Mouse (Mus musculus): ENCODE results near the gene Pappa. TPM values are rescaled to one million over a fixed set of nuclear protein-coding genes. Genes with fewer than 3 reads are reported as not detected.

Gene Pappa
- polyA plus RNA-seq, 1 experiment from 2014 or later: 2.8 TPM

DNA sequence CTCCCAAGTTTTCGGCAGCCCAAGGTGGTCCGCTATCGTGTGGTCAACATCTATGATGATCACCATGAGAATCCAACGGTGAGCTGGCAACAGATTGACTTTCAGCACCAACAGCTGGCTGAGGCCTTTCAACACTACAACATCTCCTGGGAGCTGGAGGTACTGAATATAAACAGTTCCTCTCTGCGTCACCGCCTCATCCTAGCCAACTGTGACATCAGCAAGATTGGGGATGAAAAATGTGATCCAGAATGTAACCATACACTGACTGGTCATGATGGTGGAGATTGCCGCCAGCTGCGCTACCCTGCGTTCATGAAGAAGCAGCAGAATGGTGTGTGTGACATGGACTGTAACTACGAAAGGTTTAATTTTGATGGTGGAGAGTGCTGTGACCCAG lies 32.3 kb downstream of the Pappa start:
- no peaks in the 10 kb centered on the region for H3K27me3 ChIP-seq (ENCODE audit: control insufficient read depth, insufficient read depth, low read length)
- no peak for ATAC-seq (ENCODE audit: low FRiP score)
- H3K4me3 ChIP-seq (ENCODE audit: low read depth, low read length): no peak overlapping the region
- no peaks in the 10 kb centered on the region for H3K4me1 ChIP-seq (ENCODE audit: control insufficient read depth, insufficient read depth, low read length)
- WGBS: 94% methylated on average over 10 of the region's 10 CpGs
- H3K9me3 ChIP-seq (ENCODE audit: control insufficient read depth, low read length): no peaks in the 10 kb centered on the region
- H3K9ac ChIP-seq (ENCODE audit: low read length): no peak overlapping the region
- no peak overlapping the region for H3K27ac ChIP-seq (ENCODE audit: low read depth, low read length)
- no peak overlapping the region for H3K4me2 ChIP-seq
- DNase-seq (ENCODE audit: low spot score, missing footprints): no peak
- no peaks in the 10 kb centered on the region for H3K36me3 ChIP-seq (ENCODE audit: control insufficient read depth, insufficient read depth, low read length)

DNA sequence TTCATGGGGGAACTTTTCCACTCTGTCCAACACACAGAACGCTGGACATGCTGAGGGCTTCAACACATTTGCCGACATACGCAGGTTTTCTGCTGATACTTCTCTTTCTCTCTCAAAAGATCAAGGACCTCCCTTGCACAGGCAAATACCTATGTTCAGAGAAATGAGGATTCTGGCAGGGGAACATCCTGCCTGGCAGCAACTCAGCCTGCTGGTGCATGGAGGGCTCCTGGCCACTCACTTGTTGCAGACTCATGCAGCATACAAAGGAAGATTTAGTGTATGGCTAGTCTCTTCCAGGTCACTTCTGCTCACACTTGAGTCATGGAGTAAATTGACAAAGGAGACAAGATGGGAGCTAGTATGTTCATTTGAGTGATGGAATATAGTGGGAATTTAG lies 34.7 kb downstream of the Pappa start:
- Histone ChIP-seq H3K4me1 (ENCODE audit: control insufficient read depth, insufficient read depth, low read length) (no peaks in the 10 kb centered on the region), H3K4me3 (ENCODE audit: low read depth, low read length) (no peak overlapping the region), H3K27ac (ENCODE audit: low read depth, low read length) (no peak overlapping the region), H3K27me3 (ENCODE audit: control insufficient read depth, insufficient read depth, low read length) (no peaks in the 10 kb centered on the region), H3K36me3 (ENCODE audit: control insufficient read depth, insufficient read depth, low read length) (no peaks in the 10 kb centered on the region), H3K9ac (ENCODE audit: low read length) (no peak overlapping the region), H3K4me2 (no peak overlapping the region), H3K9me3 (ENCODE audit: control insufficient read depth, low read length) (no peaks in the 10 kb centered on the region)
- DNase-seq (ENCODE audit: low spot score, missing footprints) (no peak), ATAC-seq (ENCODE audit: low FRiP score) (no peak)
- WGBS: 92% methylated on average over 3 of the region's 3 CpGs

DNA sequence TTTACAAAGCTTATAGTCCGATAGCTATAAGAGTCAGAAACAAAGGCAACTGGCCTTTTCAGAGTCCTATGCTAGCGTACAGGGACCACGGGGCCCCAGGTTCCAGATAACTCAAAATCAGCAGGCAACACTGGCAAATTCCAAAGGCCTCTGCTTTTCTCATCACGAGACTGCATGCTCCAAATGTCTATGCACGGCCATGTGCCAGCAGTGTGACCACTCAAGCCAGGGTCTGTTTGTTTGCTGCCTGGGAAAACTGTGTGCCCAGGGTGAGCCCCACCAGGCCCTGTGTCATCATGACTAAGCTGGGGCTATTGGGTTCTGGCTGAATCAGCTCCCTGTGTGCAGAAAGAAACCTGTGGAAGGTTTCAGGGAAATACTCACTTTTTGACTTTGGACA lies 35.5 kb downstream of the Pappa start:
- DNase-seq (ENCODE audit: low spot score, missing footprints): no peak
- Histone ChIP-seq H3K27ac (ENCODE audit: low read depth, low read length) (no peak overlapping the region), H3K9ac (ENCODE audit: low read length) (no peak overlapping the region), H3K36me3 (ENCODE audit: control insufficient read depth, insufficient read depth, low read length) (no peaks in the 10 kb centered on the region), H3K4me2 (no peak overlapping the region), H3K9me3 (ENCODE audit: control insufficient read depth, low read length) (no peaks in the 10 kb centered on the region), H3K4me3 (ENCODE audit: low read depth, low read length) (no peak overlapping the region), H3K27me3 (ENCODE audit: control insufficient read depth, insufficient read depth, low read length) (no peaks in the 10 kb centered on the region), H3K4me1 (ENCODE audit: control insufficient read depth, insufficient read depth, low read length) (no peaks in the 10 kb centered on the region)
- ATAC-seq (ENCODE audit: low FRiP score): no peak
- WGBS: 70% methylated on average over 5 of the region's 5 CpGs

DNA sequence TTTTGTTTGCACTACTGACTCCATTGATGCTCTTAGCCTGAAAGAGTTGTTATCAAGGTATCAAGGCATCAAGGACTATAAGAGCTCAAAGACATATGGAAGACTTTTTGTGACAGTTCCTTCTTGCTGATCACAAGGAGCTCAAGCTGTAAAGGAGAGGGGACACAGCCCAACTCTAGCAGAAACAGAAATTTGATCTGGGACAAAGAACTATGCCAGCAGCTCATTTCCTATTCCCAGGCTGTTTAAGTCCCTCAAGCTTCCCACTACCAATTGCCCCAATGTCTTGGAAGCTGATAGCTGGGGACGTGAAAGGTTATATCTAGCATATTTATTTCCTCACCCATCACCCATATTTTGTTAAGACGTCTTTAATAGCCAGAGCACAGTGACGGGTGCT lies 39.7 kb downstream of the Pappa start:
- Histone ChIP-seq H3K4me3 (ENCODE audit: low read depth, low read length) (no peak overlapping the region), H3K27me3 (ENCODE audit: control insufficient read depth, insufficient read depth, low read length) (no peaks in the 10 kb centered on the region), H3K9me3 (ENCODE audit: control insufficient read depth, low read length) (no peaks in the 10 kb centered on the region), H3K4me2 (no peak overlapping the region), H3K36me3 (ENCODE audit: control insufficient read depth, insufficient read depth, low read length) (no peaks in the 10 kb centered on the region), H3K27ac (ENCODE audit: low read depth, low read length) (no peak overlapping the region), H3K9ac (ENCODE audit: low read length) (no peak overlapping the region), H3K4me1 (ENCODE audit: control insufficient read depth, insufficient read depth, low read length) (no peaks in the 10 kb centered on the region)
- WGBS: 84% methylated on average over 3 of the region's 3 CpGs
- ATAC-seq (ENCODE audit: low FRiP score): no peak
- no peak for DNase-seq (ENCODE audit: low spot score, missing footprints)

DNA sequence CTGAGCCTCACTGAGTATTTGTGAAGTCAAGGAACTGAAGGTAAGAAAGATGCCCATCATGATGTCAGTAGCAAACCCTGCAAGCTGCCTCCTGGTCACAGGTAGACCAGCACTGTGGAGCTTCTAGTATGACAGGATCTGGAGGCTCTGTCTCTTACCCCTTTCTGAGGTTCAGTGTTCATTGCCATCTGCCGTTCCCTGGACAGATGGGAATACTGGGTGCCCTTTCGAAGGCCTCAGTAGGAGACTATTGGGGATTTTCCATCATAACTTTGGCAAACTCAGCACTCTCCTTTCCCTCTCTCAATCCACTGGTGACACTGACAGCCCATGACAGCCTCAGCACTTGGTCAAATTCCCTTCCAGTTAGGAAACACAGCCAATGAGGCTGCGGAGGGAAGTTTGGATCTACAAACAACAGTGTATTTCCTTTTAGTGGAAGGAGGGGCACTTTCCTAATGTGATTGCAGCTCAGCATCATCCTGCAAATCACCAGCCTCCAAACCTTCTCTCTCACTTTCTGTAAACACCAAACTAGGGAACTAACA lies 42.4 kb downstream of the Pappa start:
- no peaks in the 10 kb centered on the region for H3K4me1 ChIP-seq (ENCODE audit: control insufficient read depth, insufficient read depth, low read length)
- no peaks in the 10 kb centered on the region for H3K36me3 ChIP-seq (ENCODE audit: control insufficient read depth, insufficient read depth, low read length)
- no peak for DNase-seq (ENCODE audit: low spot score, missing footprints)
- H3K9ac ChIP-seq (ENCODE audit: low read length): no peak overlapping the region
- H3K4me3 ChIP-seq (ENCODE audit: low read depth, low read length): no peak overlapping the region
- no peak for ATAC-seq (ENCODE audit: low FRiP score)
- no peak overlapping the region for H3K4me2 ChIP-seq
- H3K27me3 ChIP-seq (ENCODE audit: control insufficient read depth, insufficient read depth, low read length): no peaks in the 10 kb centered on the region
- H3K9me3 ChIP-seq (ENCODE audit: control insufficient read depth, low read length): no peaks in the 10 kb centered on the region
- WGBS: 90% methylated on average over 3 of the region's 3 CpGs
- no peak overlapping the region for H3K27ac ChIP-seq (ENCODE audit: low read depth, low read length)

DNA sequence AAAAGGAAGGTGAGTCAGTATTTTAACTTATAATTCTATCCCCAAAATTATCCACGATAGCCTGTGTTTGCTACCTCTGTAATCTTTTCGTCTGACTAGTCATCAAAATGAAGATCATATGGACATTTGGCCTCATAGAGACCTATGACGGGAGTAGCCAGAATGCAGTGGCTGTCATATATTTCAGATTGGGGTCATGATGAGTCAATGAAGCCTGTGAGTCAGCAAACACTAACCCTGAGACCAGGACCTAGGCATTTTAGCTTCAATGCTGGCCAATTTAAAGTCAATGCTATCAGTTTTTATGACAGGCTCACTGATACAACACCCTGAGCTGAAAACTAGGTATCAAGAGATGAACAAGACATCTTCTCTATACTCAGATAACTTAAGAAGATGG lies 50.5 kb downstream of the Pappa start:
- no peak overlapping the region for H3K9ac ChIP-seq (ENCODE audit: low read length)
- no peak overlapping the region for H3K4me3 ChIP-seq (ENCODE audit: low read depth, low read length)
- DNase-seq (ENCODE audit: low spot score, missing footprints) (no peak), ATAC-seq (ENCODE audit: low FRiP score) (no peak)
- H3K9me3 ChIP-seq (ENCODE audit: control insufficient read depth, low read length): no peaks in the 10 kb centered on the region
- no peak overlapping the region for H3K27ac ChIP-seq (ENCODE audit: low read depth, low read length)
- no peaks in the 10 kb centered on the region for H3K27me3 ChIP-seq (ENCODE audit: control insufficient read depth, insufficient read depth, low read length)
- no peaks in the 10 kb centered on the region for H3K4me1 ChIP-seq (ENCODE audit: control insufficient read depth, insufficient read depth, low read length)
- no peaks in the 10 kb centered on the region for H3K36me3 ChIP-seq (ENCODE audit: control insufficient read depth, insufficient read depth, low read length)
- H3K4me2 ChIP-seq: no peak overlapping the region
- WGBS: 94% methylated on average over 3 of the region's 3 CpGs

DNA sequence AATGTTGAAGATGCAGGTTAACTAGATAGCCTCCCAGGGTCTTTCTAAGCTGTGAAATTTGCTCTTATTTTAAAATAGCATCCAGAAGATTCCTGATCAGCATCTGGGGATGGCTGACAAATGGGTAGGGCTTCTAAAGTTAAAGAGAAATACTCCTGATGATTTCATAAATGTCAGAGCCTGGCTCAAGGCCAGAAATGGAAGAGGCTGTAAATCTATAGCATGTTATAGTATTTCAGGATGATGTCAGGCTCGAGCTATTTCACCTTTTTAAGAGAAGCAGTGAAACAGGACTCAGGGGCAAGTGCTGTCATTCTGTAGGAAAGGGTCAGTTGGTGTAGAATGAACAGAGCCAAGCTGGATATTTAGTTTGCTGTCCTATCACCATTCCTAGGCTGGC lies 54.2 kb downstream of the Pappa start:
- Histone ChIP-seq H3K4me1 (ENCODE audit: control insufficient read depth, insufficient read depth, low read length) (peaks cover 7% of the 10 kb centered on the region), H3K9ac (ENCODE audit: low read length) (no peak overlapping the region), H3K9me3 (ENCODE audit: control insufficient read depth, low read length) (no peaks in the 10 kb centered on the region), H3K4me2 (no peak overlapping the region), H3K27ac (ENCODE audit: low read depth, low read length) (no peak overlapping the region), H3K27me3 (ENCODE audit: control insufficient read depth, insufficient read depth, low read length) (no peaks in the 10 kb centered on the region), H3K36me3 (ENCODE audit: control insufficient read depth, insufficient read depth, low read length) (no peaks in the 10 kb centered on the region), H3K4me3 (ENCODE audit: low read depth, low read length) (no peak overlapping the region)
- ATAC-seq (ENCODE audit: low FRiP score) (no peak), DNase-seq (ENCODE audit: low spot score, missing footprints) (no peak)
- WGBS: 74% methylated on average over 1 of the region's 1 CpGs

DNA sequence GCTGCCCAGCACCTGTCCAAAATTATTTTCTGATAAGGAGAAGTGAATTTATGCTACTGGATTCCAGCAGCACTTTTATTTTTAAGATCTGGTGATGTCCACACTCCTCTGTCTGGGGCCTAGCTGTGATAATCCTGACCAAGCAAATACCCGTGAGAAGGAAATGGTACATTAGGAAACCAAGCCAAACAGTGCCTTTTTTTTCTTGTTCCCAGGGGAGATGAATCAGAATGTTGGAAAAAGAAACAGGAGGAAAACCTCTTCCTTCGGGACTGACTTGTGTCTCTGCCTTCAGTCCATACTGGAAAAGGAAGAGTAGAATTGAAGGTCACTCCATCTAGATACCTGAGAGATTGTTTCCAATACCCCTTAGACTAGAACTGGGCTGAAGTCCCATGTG lies 63.3 kb downstream of the Pappa start:
- DNase-seq (ENCODE audit: low spot score, missing footprints) (peak; percentile 67), ATAC-seq (ENCODE audit: low FRiP score) (no peak)
- Histone ChIP-seq H3K27ac (ENCODE audit: low read depth, low read length) (no peak overlapping the region), H3K27me3 (ENCODE audit: control insufficient read depth, insufficient read depth, low read length) (no peaks in the 10 kb centered on the region), H3K9ac (ENCODE audit: low read length) (no peak overlapping the region), H3K9me3 (ENCODE audit: control insufficient read depth, low read length) (no peaks in the 10 kb centered on the region), H3K4me2 (no peak overlapping the region), H3K36me3 (ENCODE audit: control insufficient read depth, insufficient read depth, low read length) (no peaks in the 10 kb centered on the region), H3K4me3 (ENCODE audit: low read depth, low read length) (no peak overlapping the region), H3K4me1 (ENCODE audit: control insufficient read depth, insufficient read depth, low read length) (peaks cover 7% of the 10 kb centered on the region)
- WGBS: 73% methylated on average over 2 of the region's 2 CpGs

DNA sequence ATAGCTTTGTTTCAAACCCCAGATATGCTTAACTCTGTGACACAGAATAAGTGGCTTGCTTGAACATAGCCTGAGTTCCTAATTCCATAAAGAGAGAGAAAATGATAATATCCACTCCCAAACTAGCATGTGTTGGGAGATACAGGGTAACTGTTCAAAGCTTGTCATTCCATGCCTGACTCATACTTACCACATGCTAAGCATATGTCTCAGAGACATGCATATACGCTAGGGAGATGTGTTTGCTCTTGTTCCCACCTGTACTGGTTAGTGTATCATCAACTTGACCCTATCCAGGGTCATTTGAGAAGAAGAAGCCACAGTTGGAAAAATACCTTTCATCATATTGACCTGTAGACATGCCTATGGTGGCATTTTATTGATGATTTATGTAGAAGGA lies 63.7 kb downstream of the Pappa start:
- Histone ChIP-seq H3K4me3 (ENCODE audit: low read depth, low read length) (no peak overlapping the region), H3K4me1 (ENCODE audit: control insufficient read depth, insufficient read depth, low read length) (peaks cover 5% of the 10 kb centered on the region), H3K9ac (ENCODE audit: low read length) (no peak overlapping the region), H3K27me3 (ENCODE audit: control insufficient read depth, insufficient read depth, low read length) (no peaks in the 10 kb centered on the region), H3K4me2 (no peak overlapping the region), H3K9me3 (ENCODE audit: control insufficient read depth, low read length) (no peaks in the 10 kb centered on the region), H3K36me3 (ENCODE audit: control insufficient read depth, insufficient read depth, low read length) (no peaks in the 10 kb centered on the region), H3K27ac (ENCODE audit: low read depth, low read length) (no peak overlapping the region)
- no peak for ATAC-seq (ENCODE audit: low FRiP score)
- peak; percentile 53 for DNase-seq (ENCODE audit: low spot score, missing footprints)
- 97% methylated on average over 1 of the region's 1 CpGs for WGBS
